Mouse (Mus musculus): ENCODE results near the gene Basp1. TPM values are rescaled to one million over a fixed set of nuclear protein-coding genes. Genes with fewer than 3 reads are reported as not detected.

Gene Basp1
- polyA plus RNA-seq, 1 experiment from 2014 or later: 2.2 TPM

- Histone ChIP-seq H3K27ac (no peak overlapping the region), H3K4me2 (no peak overlapping the region), H3K9me3 (replicated peaks) (no peaks in the 10 kb centered on the region), H3K4me1 (replicated peaks) (no peaks in the 10 kb centered on the region), H3K4me3 (replicated peaks) (no peak overlapping the region), H3K9ac (no peak overlapping the region), H3K27me3 (peaks cover 26% of the 10 kb centered on the region), H3K36me3 (no peaks in the 10 kb centered on the region)
- ATAC-seq (ENCODE audit: low read depth): no peak
- WGBS (ENCODE audit: insufficient replicate concordance): 73% methylated on average over 9 of the region's 9 CpGs
- DNase-seq: no peak
Observed at GRCm38 (mm10) chr15:25363636-25364035, 49.9 kb downstream of the Basp1 start.

DNA sequence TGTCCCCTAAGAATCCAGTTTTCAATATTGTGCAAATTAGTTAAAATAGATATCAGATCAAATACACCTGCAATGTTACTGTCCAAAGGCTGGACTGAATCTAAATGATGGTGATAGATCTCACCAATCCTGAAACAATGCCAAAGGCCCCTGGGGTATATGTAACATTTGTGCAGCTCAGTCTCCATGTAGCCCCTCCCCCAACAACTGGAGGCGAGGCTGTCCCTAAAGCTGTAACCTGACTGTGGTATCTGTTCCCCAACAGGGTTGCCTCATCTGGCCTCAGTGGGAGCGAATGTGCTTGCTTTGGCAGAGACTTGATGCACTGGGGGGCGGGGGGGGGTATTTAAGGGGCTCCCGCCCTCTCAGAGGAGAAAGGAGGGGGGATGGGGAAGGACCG, 52.7 kb downstream of the Basp1 start:
- no peak for ATAC-seq (ENCODE audit: low read depth)
- H3K4me3 ChIP-seq (replicated peaks): no peak overlapping the region
- peaks cover 24% of the 10 kb centered on the region for H3K27me3 ChIP-seq
- H3K9ac ChIP-seq: no peak overlapping the region
- no peak overlapping the region for H3K4me2 ChIP-seq
- H3K9me3 ChIP-seq (replicated peaks): no peaks in the 10 kb centered on the region
- no peaks in the 10 kb centered on the region for H3K4me1 ChIP-seq (replicated peaks)
- no peak for DNase-seq
- H3K27ac ChIP-seq: no peak overlapping the region
- no peaks in the 10 kb centered on the region for H3K36me3 ChIP-seq
- WGBS (ENCODE audit: insufficient replicate concordance): 42% methylated on average over 5 of the region's 5 CpGs

GRCm38 (mm10) chr15:25358680-25359097, 54.9 kb downstream of the Basp1 start:
- no peaks in the 10 kb centered on the region for H3K9me3 ChIP-seq (replicated peaks)
- DNase-seq (no peak), ATAC-seq (ENCODE audit: low read depth) (no peak)
- 71% methylated on average over 14 of the region's 14 CpGs for WGBS (ENCODE audit: insufficient replicate concordance)
- H3K36me3 ChIP-seq: no peaks in the 10 kb centered on the region
- H3K4me2 ChIP-seq: no peak overlapping the region
- H3K4me3 ChIP-seq (replicated peaks): no peak overlapping the region
- peaks cover 3% of the 10 kb centered on the region for H3K27me3 ChIP-seq
- no peak overlapping the region for H3K9ac ChIP-seq
- H3K27ac ChIP-seq: no peak overlapping the region
- H3K4me1 ChIP-seq (replicated peaks): no peaks in the 10 kb centered on the region

GRCm38 (mm10) chr15:25355339-25355738, 58.2 kb downstream of the Basp1 start:
- ATAC-seq (ENCODE audit: low read depth): no peak
- 22% methylated on average over 5 of the region's 5 CpGs for WGBS (ENCODE audit: insufficient replicate concordance)

GRCm38 (mm10) chr15:25354738-25355137, 58.8 kb downstream of the Basp1 start:
- H3K9ac ChIP-seq: no peak overlapping the region
- no peaks in the 10 kb centered on the region for H3K4me1 ChIP-seq (replicated peaks)
- no peak overlapping the region for H3K4me3 ChIP-seq (replicated peaks)
- ATAC-seq (ENCODE audit: low read depth): 0 out of 2 replicates have a peak, but pooled peaks have one; percentile 31
- H3K27ac ChIP-seq: no peak overlapping the region
- no peaks in the 10 kb centered on the region for H3K9me3 ChIP-seq (replicated peaks)
- no peaks in the 10 kb centered on the region for H3K36me3 ChIP-seq
- peak; percentile 7 for DNase-seq
- no peak overlapping the region for H3K4me2 ChIP-seq
- H3K27me3 ChIP-seq: no peaks in the 10 kb centered on the region
- 30% methylated on average over 6 of the region's 6 CpGs for WGBS (ENCODE audit: insufficient replicate concordance)

More at GRCm38 (mm10) chr15:25355339-25355738, 58.2 kb downstream of the Basp1 start:
- no peaks in the 10 kb centered on the region for H3K4me1 ChIP-seq (replicated peaks)
- no peak overlapping the region for H3K27ac ChIP-seq
- DNase-seq: no peak
- H3K9me3 ChIP-seq (replicated peaks): no peaks in the 10 kb centered on the region
- no peak overlapping the region for H3K4me2 ChIP-seq
- no peaks in the 10 kb centered on the region for H3K27me3 ChIP-seq
- H3K9ac ChIP-seq: no peak overlapping the region
- no peak overlapping the region for H3K4me3 ChIP-seq (replicated peaks)
- no peaks in the 10 kb centered on the region for H3K36me3 ChIP-seq

- Histone ChIP-seq H3K4me1 (replicated peaks) (no peaks in the 10 kb centered on the region), H3K4me3 (replicated peaks) (no peak overlapping the region), H3K4me2 (no peak overlapping the region), H3K36me3 (no peaks in the 10 kb centered on the region), H3K27me3 (no peaks in the 10 kb centered on the region), H3K9ac (no peak overlapping the region), H3K27ac (no peak overlapping the region), H3K9me3 (replicated peaks) (no peaks in the 10 kb centered on the region)
- WGBS (ENCODE audit: insufficient replicate concordance): 51% methylated on average over 6 of the region's 6 CpGs
- ATAC-seq (ENCODE audit: low read depth) (no peak), DNase-seq (no peak)
Observed at GRCm38 (mm10) chr15:25353498-25353897, 60.1 kb downstream of the Basp1 start.

DNA sequence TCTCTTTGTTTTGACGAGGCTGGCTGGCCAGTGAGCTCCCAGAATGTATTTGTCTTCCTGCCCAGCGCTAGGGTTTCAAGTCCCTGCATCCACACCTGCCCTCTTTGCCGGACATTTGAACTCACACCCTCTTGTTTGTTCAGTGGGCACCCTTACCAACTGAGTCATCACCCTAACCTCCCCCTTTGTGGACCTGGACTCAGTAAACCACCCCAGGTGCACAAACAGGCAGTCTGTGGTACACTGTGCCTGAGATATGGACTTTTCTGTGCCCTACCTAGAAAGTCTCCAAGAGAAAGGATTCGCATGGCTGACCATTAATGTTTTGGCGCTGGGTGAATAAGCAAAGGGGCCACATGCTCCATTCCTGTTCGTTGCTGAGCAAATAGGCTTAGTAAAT, 70.3 kb downstream of the Basp1 start:
- H3K4me3 ChIP-seq (replicated peaks): no peak overlapping the region
- DNase-seq (no peak), ATAC-seq (ENCODE audit: low read depth) (no peak)
- no peaks in the 10 kb centered on the region for H3K9me3 ChIP-seq (replicated peaks)
- H3K9ac ChIP-seq: no peak overlapping the region
- 55% methylated on average over 6 of the region's 6 CpGs for WGBS (ENCODE audit: insufficient replicate concordance)
- no peaks in the 10 kb centered on the region for H3K27me3 ChIP-seq
- no peaks in the 10 kb centered on the region for H3K4me1 ChIP-seq (replicated peaks)
- no peak overlapping the region for H3K27ac ChIP-seq
- H3K4me2 ChIP-seq: no peak overlapping the region
- H3K36me3 ChIP-seq: no peaks in the 10 kb centered on the region

DNA sequence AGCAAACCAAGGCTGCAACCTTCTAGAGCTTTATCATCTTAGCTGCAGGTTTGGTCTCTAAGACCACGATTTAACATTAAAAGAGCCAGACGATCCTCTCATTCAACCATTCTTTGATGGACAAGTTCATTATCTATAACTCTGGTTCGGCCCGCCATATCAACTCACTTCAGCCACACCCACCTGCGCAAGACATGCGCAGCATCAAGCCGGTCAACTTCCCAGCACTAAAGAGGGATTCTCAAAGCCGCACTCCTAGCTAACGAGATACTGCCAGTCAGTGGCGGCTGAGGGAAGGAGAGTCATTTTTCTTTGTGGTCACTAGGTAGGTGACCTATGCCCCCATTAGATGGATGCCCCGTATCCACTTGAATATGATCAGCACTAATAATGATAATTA, 78.3 kb downstream of the Basp1 start:
- Histone ChIP-seq H3K36me3 (no peaks in the 10 kb centered on the region), H3K4me1 (replicated peaks) (no peaks in the 10 kb centered on the region), H3K9me3 (replicated peaks) (no peaks in the 10 kb centered on the region), H3K27me3 (no peaks in the 10 kb centered on the region), H3K4me2 (no peak overlapping the region), H3K4me3 (replicated peaks) (no peak overlapping the region), H3K27ac (no peak overlapping the region), H3K9ac (no peak overlapping the region)
- DNase-seq: no peak
- no peak for ATAC-seq (ENCODE audit: low read depth)
- WGBS (ENCODE audit: insufficient replicate concordance): 76% methylated on average over 11 of the region's 11 CpGs

DNA sequence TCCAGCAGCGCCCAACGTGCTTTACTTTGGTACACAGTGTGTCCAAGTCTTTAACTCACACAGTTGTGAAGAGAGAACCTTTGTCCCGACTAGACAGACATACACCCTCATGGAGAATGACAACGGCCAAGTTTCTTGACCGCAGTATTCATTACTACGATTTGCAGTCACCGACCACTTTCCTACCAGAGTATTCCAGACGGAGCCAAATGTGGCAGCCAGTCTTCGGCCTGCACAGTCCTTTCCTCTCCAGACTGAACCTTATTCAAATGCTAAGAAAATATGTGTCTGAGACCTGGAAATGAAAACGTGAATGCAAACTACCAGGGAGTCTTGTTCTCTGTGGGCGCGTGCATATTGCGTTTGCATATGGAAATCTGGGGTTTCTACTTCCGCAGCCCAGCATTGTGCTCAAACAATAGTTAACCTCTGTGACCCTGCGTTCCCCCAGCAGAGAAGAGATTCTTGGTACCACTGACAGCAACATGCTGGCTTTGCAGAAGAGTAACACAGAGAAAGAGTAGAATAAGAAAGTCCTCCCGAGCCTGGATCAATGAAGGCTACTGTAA, 81.6 kb downstream of the Basp1 start:
- Histone ChIP-seq H3K4me1 (replicated peaks) (no peaks in the 10 kb centered on the region), H3K27me3 (no peaks in the 10 kb centered on the region), H3K27ac (no peak overlapping the region), H3K4me3 (replicated peaks) (no peak overlapping the region), H3K9me3 (replicated peaks) (no peaks in the 10 kb centered on the region), H3K36me3 (no peaks in the 10 kb centered on the region), H3K4me2 (no peak overlapping the region), H3K9ac (no peak overlapping the region)
- ATAC-seq (ENCODE audit: low read depth) (no peak), DNase-seq (no peak)
- WGBS (ENCODE audit: insufficient replicate concordance): 62% methylated on average over 16 of the region's 16 CpGs

- Histone ChIP-seq H3K9me3 (replicated peaks) (no peaks in the 10 kb centered on the region), H3K27ac (no peak overlapping the region), H3K4me3 (replicated peaks) (no peak overlapping the region), H3K27me3 (no peaks in the 10 kb centered on the region), H3K36me3 (no peaks in the 10 kb centered on the region), H3K4me2 (no peak overlapping the region), H3K9ac (no peak overlapping the region), H3K4me1 (replicated peaks) (no peaks in the 10 kb centered on the region)
- 59% methylated on average over 4 of the region's 4 CpGs for WGBS (ENCODE audit: insufficient replicate concordance)
- DNase-seq (no peak), ATAC-seq (ENCODE audit: low read depth) (no peak)
Observed at GRCm38 (mm10) chr15:25330946-25331345, 82.6 kb downstream of the Basp1 start.

- Histone ChIP-seq H3K9ac (no peak overlapping the region), H3K4me1 (replicated peaks) (no peaks in the 10 kb centered on the region), H3K9me3 (replicated peaks) (no peaks in the 10 kb centered on the region), H3K27ac (no peak overlapping the region), H3K36me3 (no peaks in the 10 kb centered on the region), H3K4me3 (replicated peaks) (no peak overlapping the region), H3K27me3 (no peaks in the 10 kb centered on the region), H3K4me2 (no peak overlapping the region)
- ATAC-seq (ENCODE audit: low read depth) (no peak), DNase-seq (no peak)
- 47% methylated on average over 2 of the region's 2 CpGs for WGBS (ENCODE audit: insufficient replicate concordance)
Observed at GRCm38 (mm10) chr15:25322601-25323000, 91.0 kb downstream of the Basp1 start.

DNA sequence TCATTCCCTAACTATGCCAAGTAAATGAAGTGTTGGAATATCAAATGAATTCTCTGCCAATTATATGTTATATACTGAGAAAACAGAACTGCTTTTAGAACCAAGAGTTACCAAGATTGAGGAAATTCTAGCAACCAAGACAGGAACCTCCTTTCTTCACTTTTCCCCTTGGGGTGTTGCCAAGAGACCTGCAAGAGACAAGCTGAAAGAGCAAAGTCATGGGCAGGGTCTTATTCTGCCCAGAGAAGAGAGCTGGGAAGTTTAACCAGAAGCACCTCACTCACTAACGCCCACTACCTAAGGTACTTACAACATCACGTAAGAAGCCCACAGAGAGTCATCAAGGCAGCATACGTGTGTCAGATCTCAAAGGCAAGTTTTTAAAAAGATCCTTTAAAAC, 91.5 kb downstream of the Basp1 start:
- no peaks in the 10 kb centered on the region for H3K27me3 ChIP-seq
- WGBS (ENCODE audit: insufficient replicate concordance): 70% methylated on average over 3 of the region's 3 CpGs
- H3K9me3 ChIP-seq (replicated peaks): no peaks in the 10 kb centered on the region
- H3K27ac ChIP-seq: no peak overlapping the region
- DNase-seq: no peak
- H3K4me2 ChIP-seq: no peak overlapping the region
- no peaks in the 10 kb centered on the region for H3K4me1 ChIP-seq (replicated peaks)
- ATAC-seq (ENCODE audit: low read depth): no peak
- H3K36me3 ChIP-seq: no peaks in the 10 kb centered on the region
- no peak overlapping the region for H3K4me3 ChIP-seq (replicated peaks)
- H3K9ac ChIP-seq: no peak overlapping the region
